Mouse (Mus musculus) hindbrain, embryonic 14.5 days (tissue): ENCODE data around the gene Ppard. TPM values are rescaled to one million over a fixed set of nuclear protein-coding genes. Genes with fewer than 3 reads are reported as not detected.
"Not testable (repeated sequence)": the region's sequence is repeated elsewhere in the genome, so short reads cannot be mapped to it uniquely, and the experiment has no call there.

ENCODE experiments used
- ATAC-seq: fragments of 200-750 bp; cut with Nextera tagmentation; 2 replicates; pipeline ENCODE4 v1.8.0; 2017; ENCODE audit warnings: moderate number of reproducible peaks, mild to moderate bottlenecking, moderate TSS enrichment, moderate library complexity; ENCODE audit not compliant: low FRiP score
- DNase-seq: peaks from one replicate; pipeline ENCODE4 v3.0.0-alpha.2; 2015; ENCODE audit warnings: low spot score
- H3K27ac ChIP-seq: fragments of 300-500 bp; sonication (generic); 2 replicates; pipeline ENCODE4 v1.5.1; 2014; ENCODE audit warnings: mild to moderate bottlenecking, moderate library complexity
- H3K27me3 ChIP-seq: fragments of 300-500 bp; sonication (generic); 2 replicates; pipeline ENCODE4 v1.6.1; 2014; ENCODE audit warnings: mild to moderate bottlenecking, low read length, mixed read lengths; ENCODE audit not compliant: control insufficient read depth, insufficient read depth
- H3K36me3 ChIP-seq: fragments of 300-500 bp; sonication (generic); replicated peaks from 2 replicates; pipeline ENCODE4 v1.6.1; 2014; ENCODE audit not compliant: control insufficient read depth, insufficient read depth
- H3K4me1 ChIP-seq: fragments of 300-500 bp; sonication (generic); replicated peaks from 2 replicates; pipeline ENCODE4 v1.6.1; 2014; ENCODE audit warnings: antibody characterized with exemption, low read length, mixed read lengths; ENCODE audit not compliant: control insufficient read depth, insufficient read depth
- H3K4me2 ChIP-seq: fragments of 300-500 bp; sonication (generic); replicated peaks from 2 replicates; pipeline ENCODE4 v1.6.1; 2014; ENCODE audit warnings: mild to moderate bottlenecking, moderate library complexity
- H3K4me3 ChIP-seq: fragments of 300-500 bp; sonication (generic); replicated peaks from 2 replicates; pipeline ENCODE4 v1.5.1; 2014; ENCODE audit warnings: mild to moderate bottlenecking, low read length
- H3K9ac ChIP-seq: fragments of 300-500 bp; sonication (generic); 2 replicates; pipeline ENCODE4 v1.6.1; 2014
- H3K9me3 ChIP-seq: fragments of 300-500 bp; sonication (generic); 2 replicates; pipeline ENCODE4 v1.6.1; 2016; ENCODE audit warnings: low read length; ENCODE audit not compliant: control insufficient read depth
- WGBS: fragments of 180-500 bp; shearing (Covaris S2); extraction: QIAGEN DNeasy Blood & Tissue Kit; methylation state at CpG from one replicate; pipeline ENCODE4 v1.1.7; 2014; 5-methylcytosine and 5-hydroxymethylcytosine counted together
- polyA plus RNA-seq: library from polyadenylated mRNA; unstranded; fragments of >200 nt; fragmentation: Nextera tagmentation; extraction: Ambion mirVana; gene quantifications from 2 replicates; pipeline ENCODE4 v1.2.1, GENCODE M21; 2014

Ppard gene
- polyA plus RNA-seq, 1 experiment from 2014 or later = 1.6 TPM

GRCm38 (mm10) chr17:28217721-28218649, 14.5 kb upstream of the Ppard start:
- H3K36me3 ChIP-seq = no peaks in the 10 kb centered on the region
- ATAC-seq (no peak), DNase-seq (no peak)
- H3K9me3 ChIP-seq = no peaks in the 10 kb centered on the region
- H3K9ac ChIP-seq = no peak overlapping the region
- 0 out of 2 replicates have a peak, but pooled peaks cover 2% of the 10 kb centered on the region for H3K4me1 ChIP-seq
- WGBS = 32% methylated on average over 23 of the region's 23 CpGs
- H3K4me2 ChIP-seq = no peak overlapping the region
- H3K27ac ChIP-seq = no peak overlapping the region
- H3K27me3 ChIP-seq = no peaks in the 10 kb centered on the region
- H3K4me3 ChIP-seq = no peak overlapping the region

GRCm38 (mm10) chr17:28222463-28222862, 10.0 kb upstream of the Ppard start:
- H3K4me1 ChIP-seq, H3K27me3 ChIP-seq, H3K36me3 ChIP-seq, ATAC-seq, H3K9ac ChIP-seq, H3K4me3 ChIP-seq, DNase-seq, H3K27ac ChIP-seq, H3K9me3 ChIP-seq: not testable (repeated sequence)
- peak overlapping the region; percentile 76; the same call in 1 of the 2 replicates for H3K4me2 ChIP-seq
- WGBS = 92% methylated on average over 10 of the region's 10 CpGs

GRCm38 (mm10) chr17:28223561-28224391, 8.7 kb upstream of the Ppard start:
- H3K9ac ChIP-seq = peak overlapping the region; percentile 71
- WGBS = under 1% methylated on average over 46 of the region's 46 CpGs
- H3K4me3 ChIP-seq = peak overlapping the region; percentile 43
- H3K4me1 ChIP-seq = 0 out of 2 replicates have a peak, but pooled peaks cover 4% of the 10 kb centered on the region
- H3K4me2 ChIP-seq = peak overlapping the region; percentile 76
- H3K9me3 ChIP-seq = no peaks in the 10 kb centered on the region
- ATAC-seq = peak; percentile 87
- H3K27ac ChIP-seq = peak overlapping the region; percentile 70
- H3K27me3 ChIP-seq = no peaks in the 10 kb centered on the region
- peak; percentile 68 for DNase-seq
- no peaks in the 10 kb centered on the region for H3K36me3 ChIP-seq

- Histone ChIP-seq H3K4me3 (no peak overlapping the region), H3K27ac (no peak overlapping the region; the same call in 1 of the 2 replicates), H3K9me3 (no peaks in the 10 kb centered on the region), H3K27me3 (no peaks in the 10 kb centered on the region), H3K4me1 (0 out of 2 replicates have a peak, but pooled peaks cover 4% of the 10 kb centered on the region), H3K36me3 (no peaks in the 10 kb centered on the region), H3K4me2 (no peak overlapping the region), H3K9ac (no peak overlapping the region)
- ATAC-seq (no peak), DNase-seq (no peak)
- 89% methylated on average over 10 of the region's 10 CpGs for WGBS
Measured at GRCm38 (mm10) chr17:28224615-28225014, 7.9 kb upstream of the Ppard start.

GRCm38 (mm10) chr17:28226014-28226413, 6.5 kb upstream of the Ppard start:
- peak; percentile 83 for DNase-seq
- 0% methylated on average over 21 of the region's 21 CpGs for WGBS

GRCm38 (mm10) chr17:28230486-28230885, 2.0 kb upstream of the Ppard start:
- 88% methylated on average over 6 of the region's 6 CpGs for WGBS

More at GRCm38 (mm10) chr17:28226014-28226413, 6.5 kb upstream of the Ppard start:
- Histone ChIP-seq H3K4me2 (peak overlapping the region; percentile 51), H3K4me1 (0 out of 2 replicates have a peak, but pooled peaks cover 4% of the 10 kb centered on the region), H3K4me3 (peak overlapping the region; percentile 17), H3K27ac (0 out of 2 replicates have a peak overlapping the region, but pooled peaks have one; percentile 21), H3K27me3 (no peaks in the 10 kb centered on the region), H3K36me3 (no peaks in the 10 kb centered on the region), H3K9me3 (no peaks in the 10 kb centered on the region), H3K9ac (peak overlapping the region; percentile 45)
- peak; percentile 60 for ATAC-seq

GRCm38 (mm10) chr17:28231026-28231736, 1.3 kb upstream of the Ppard start:
- H3K36me3 ChIP-seq = no peaks in the 10 kb centered on the region
- no peak overlapping the region for H3K4me2 ChIP-seq
- no peak overlapping the region for H3K27ac ChIP-seq
- H3K4me3 ChIP-seq = no peak overlapping the region
- H3K27me3 ChIP-seq = no peaks in the 10 kb centered on the region
- no peak overlapping the region for H3K9ac ChIP-seq
- no peak for ATAC-seq
- no peaks in the 10 kb centered on the region for H3K9me3 ChIP-seq
- 86% methylated on average over 18 of the region's 18 CpGs for WGBS
- DNase-seq = no peak
- 0 out of 2 replicates have a peak, but pooled peaks cover 3% of the 10 kb centered on the region for H3K4me1 ChIP-seq

More at GRCm38 (mm10) chr17:28230486-28230885, 2.0 kb upstream of the Ppard start:
- H3K9ac ChIP-seq = no peak overlapping the region
- H3K4me2 ChIP-seq = no peak overlapping the region
- no peak for ATAC-seq
- H3K27ac ChIP-seq = no peak overlapping the region
- H3K36me3 ChIP-seq = no peaks in the 10 kb centered on the region
- H3K27me3 ChIP-seq = no peaks in the 10 kb centered on the region
- DNase-seq = no peak
- H3K4me1 ChIP-seq = 0 out of 2 replicates have a peak, but pooled peaks cover 3% of the 10 kb centered on the region
- no peaks in the 10 kb centered on the region for H3K9me3 ChIP-seq
- no peak overlapping the region for H3K4me3 ChIP-seq

- Histone ChIP-seq H3K27me3 (no peaks in the 10 kb centered on the region), H3K9me3 (no peaks in the 10 kb centered on the region), H3K9ac (peak overlapping the region; percentile 68), H3K4me2 (peak overlapping the region; percentile 78), H3K36me3 (no peaks in the 10 kb centered on the region), H3K27ac (no peak overlapping the region; the same call in 1 of the 2 replicates), H3K4me1 (0 out of 2 replicates have a peak, but pooled peaks cover 3% of the 10 kb centered on the region), H3K4me3 (peak overlapping the region; percentile 64)
- no peak for DNase-seq
- WGBS = 7% methylated on average over 17 of the region's 17 CpGs
- ATAC-seq = peak; percentile 10; the same call in 1 of the 2 replicates
Measured at GRCm38 (mm10) chr17:28233091-28233731, 711 bp downstream of the Ppard start.
